Mouse (Mus musculus) neural tube, embryonic 12.5 days (tissue): ENCODE results near the gene Rcsd1. TPM values are rescaled to one million over a fixed set of nuclear protein-coding genes. Genes with fewer than 3 reads are reported as not detected.

Experiments
- ATAC-seq: fragments of 200-750 bp; cut with Nextera tagmentation; 2 replicates; pipeline ENCODE4 v1.8.0; 2017; ENCODE audit warnings: low read depth, mild to moderate bottlenecking, moderate TSS enrichment, moderate library complexity; ENCODE audit not compliant: low FRiP score
- H3K27ac ChIP-seq: fragments of 300-500 bp; sonication (generic); 2 replicates; pipeline ENCODE4 v1.5.1; 2016
- H3K27me3 ChIP-seq: fragments of 300-500 bp; sonication (generic); replicated peaks from 2 replicates; pipeline ENCODE4 v1.6.1; 2016; ENCODE audit warnings: mild to moderate bottlenecking
- H3K36me3 ChIP-seq: fragments of 300-500 bp; sonication (generic); 2 replicates; pipeline ENCODE4 v1.6.1; 2016; ENCODE audit warnings: mild to moderate bottlenecking
- H3K4me1 ChIP-seq: fragments of 300-500 bp; sonication (generic); 2 replicates; pipeline ENCODE4 v1.6.1; 2016
- H3K4me2 ChIP-seq: fragments of 300-500 bp; sonication (generic); replicated peaks from 2 replicates; pipeline ENCODE4 v1.6.1; 2016; ENCODE audit warnings: mild to moderate bottlenecking
- H3K4me3 ChIP-seq: fragments of 300-500 bp; sonication (generic); 2 replicates; pipeline ENCODE4 v1.5.1; 2016
- H3K9ac ChIP-seq: fragments of 300-500 bp; sonication (generic); 2 replicates; pipeline ENCODE4 v1.6.1; 2016; ENCODE audit warnings: mild to moderate bottlenecking
- H3K9me3 ChIP-seq: fragments of 300-500 bp; sonication (generic); 2 replicates; pipeline ENCODE4 v1.6.1; 2016; ENCODE audit warnings: mild to moderate bottlenecking
- WGBS: fragments of 180-500 bp; shearing (Covaris S2); methylation state at CpG from one replicate; pipeline ENCODE4 v1.1.7; 2016; 5-methylcytosine and 5-hydroxymethylcytosine counted together
- polyA plus RNA-seq: library from polyadenylated mRNA; unstranded; fragments of >200 nt; fragmentation: Nextera tagmentation; extraction: Ambion mirVana; gene quantifications from 2 replicates; pipeline ENCODE4 v1.2.1, GENCODE M21; 2016

The Rcsd1 gene
- 13.8 and 15.2 TPM in 2 replicates for polyA plus RNA-seq

- no peaks in the 10 kb centered on the region for H3K9me3 ChIP-seq
- peaks cover 38% of the 10 kb centered on the region for H3K27me3 ChIP-seq
- no peak within 1 kb of the TSS for H3K27ac ChIP-seq
- H3K9ac ChIP-seq = no peak within 1 kb of the TSS
- no peak for ATAC-seq
- H3K4me1 ChIP-seq = peaks cover 15% of the 10 kb centered on the region
- H3K4me3 ChIP-seq = no peak within 1 kb of the TSS
- peak within 1 kb of the TSS; percentile 100 for H3K4me2 ChIP-seq
- H3K36me3 ChIP-seq = no peaks in the 10 kb centered on the region
- 62% methylated on average over 5 of the region's 5 CpGs for WGBS
These were observed at the start of gene Rcsd1 for GRCm38 (mm10) chr1:165709629-165710256. Gene Rcsd1, minus strand, starts transcription at chr1:165709757.

- Histone ChIP-seq H3K36me3 (no peaks in the 10 kb centered on the region), H3K4me3 (no peak overlapping the region), H3K4me2 (no peak overlapping the region), H3K27me3 (no peaks in the 10 kb centered on the region), H3K4me1 (no peaks in the 10 kb centered on the region), H3K9ac (no peak overlapping the region), H3K27ac (no peak overlapping the region), H3K9me3 (no peaks in the 10 kb centered on the region)
- WGBS = 64% methylated on average over 4 of the region's 4 CpGs
- ATAC-seq = no peak
These were observed 45.6 kb upstream of the Rcsd1 start for GRCm38 (mm10) chr1:165755194-165755593.

GRCm38 (mm10) chr1:165754205-165754604 lies 44.6 kb upstream of the Rcsd1 start:
- Histone ChIP-seq H3K9me3 (no peaks in the 10 kb centered on the region), H3K4me1 (no peaks in the 10 kb centered on the region), H3K27me3 (no peaks in the 10 kb centered on the region), H3K4me2 (no peak overlapping the region), H3K4me3 (no peak overlapping the region), H3K9ac (no peak overlapping the region), H3K27ac (no peak overlapping the region), H3K36me3 (no peaks in the 10 kb centered on the region)
- 85% methylated on average over 6 of the region's 6 CpGs for WGBS
- ATAC-seq = no peak

GRCm38 (mm10) chr1:165751838-165752237 lies 42.3 kb upstream of the Rcsd1 start:
- H3K4me2 ChIP-seq = no peak overlapping the region
- no peak overlapping the region for H3K9ac ChIP-seq
- H3K4me1 ChIP-seq = no peaks in the 10 kb centered on the region
- 80% methylated on average over 5 of the region's 5 CpGs for WGBS
- H3K36me3 ChIP-seq = no peaks in the 10 kb centered on the region
- no peak overlapping the region for H3K4me3 ChIP-seq
- no peak for ATAC-seq
- H3K27ac ChIP-seq = no peak overlapping the region
- no peaks in the 10 kb centered on the region for H3K27me3 ChIP-seq
- H3K9me3 ChIP-seq = no peaks in the 10 kb centered on the region

GRCm38 (mm10) chr1:165751142-165751541 lies 41.6 kb upstream of the Rcsd1 start:
- Histone ChIP-seq H3K4me1 (no peaks in the 10 kb centered on the region), H3K27ac (no peak overlapping the region), H3K36me3 (no peaks in the 10 kb centered on the region), H3K4me3 (no peak overlapping the region), H3K4me2 (no peak overlapping the region), H3K9ac (no peak overlapping the region), H3K9me3 (no peaks in the 10 kb centered on the region), H3K27me3 (no peaks in the 10 kb centered on the region)
- ATAC-seq = no peak

GRCm38 (mm10) chr1:165748053-165748452 lies 38.5 kb upstream of the Rcsd1 start:
- 39% methylated on average over 11 of the region's 11 CpGs for WGBS
- no peak overlapping the region for H3K27ac ChIP-seq
- no peak overlapping the region for H3K4me2 ChIP-seq
- H3K36me3 ChIP-seq = no peaks in the 10 kb centered on the region
- no peaks in the 10 kb centered on the region for H3K4me1 ChIP-seq
- no peaks in the 10 kb centered on the region for H3K27me3 ChIP-seq
- no peak overlapping the region for H3K4me3 ChIP-seq
- ATAC-seq = 0 out of 2 replicates have a peak, but pooled peaks have one; percentile 33
- H3K9me3 ChIP-seq = no peaks in the 10 kb centered on the region
- no peak overlapping the region for H3K9ac ChIP-seq

- Histone ChIP-seq H3K9ac (no peak overlapping the region), H3K27me3 (no peaks in the 10 kb centered on the region), H3K9me3 (no peaks in the 10 kb centered on the region), H3K4me2 (no peak overlapping the region), H3K36me3 (no peaks in the 10 kb centered on the region), H3K4me3 (no peak overlapping the region), H3K4me1 (no peaks in the 10 kb centered on the region), H3K27ac (no peak overlapping the region)
- no peak for ATAC-seq
- 86% methylated on average over 8 of the region's 8 CpGs for WGBS
These were observed 32.4 kb upstream of the Rcsd1 start for GRCm38 (mm10) chr1:165741989-165742388.

- Histone ChIP-seq H3K4me1 (no peaks in the 10 kb centered on the region), H3K27ac (no peak overlapping the region), H3K4me2 (no peak overlapping the region), H3K9ac (no peak overlapping the region), H3K27me3 (no peaks in the 10 kb centered on the region), H3K36me3 (no peaks in the 10 kb centered on the region), H3K4me3 (no peak overlapping the region), H3K9me3 (no peaks in the 10 kb centered on the region)
- no peak for ATAC-seq
- WGBS = 72% methylated on average over 1 of the region's 1 CpGs
These were observed 29.4 kb upstream of the Rcsd1 start for GRCm38 (mm10) chr1:165738985-165739384.

GRCm38 (mm10) chr1:165737867-165738266 lies 28.3 kb upstream of the Rcsd1 start:
- no peak overlapping the region for H3K4me3 ChIP-seq
- H3K27me3 ChIP-seq = no peaks in the 10 kb centered on the region
- H3K4me2 ChIP-seq = no peak overlapping the region
- H3K36me3 ChIP-seq = no peaks in the 10 kb centered on the region
- no peak overlapping the region for H3K9ac ChIP-seq
- H3K27ac ChIP-seq = no peak overlapping the region
- H3K9me3 ChIP-seq = no peaks in the 10 kb centered on the region
- H3K4me1 ChIP-seq = no peaks in the 10 kb centered on the region
- WGBS = 72% methylated on average over 3 of the region's 3 CpGs
- no peak for ATAC-seq

GRCm38 (mm10) chr1:165737451-165737850 lies 27.9 kb upstream of the Rcsd1 start:
- ATAC-seq = no peak
- H3K9ac ChIP-seq = no peak overlapping the region
- H3K27me3 ChIP-seq = no peaks in the 10 kb centered on the region
- H3K4me3 ChIP-seq = no peak overlapping the region
- 36% methylated on average over 5 of the region's 5 CpGs for WGBS
- H3K9me3 ChIP-seq = no peaks in the 10 kb centered on the region
- H3K4me1 ChIP-seq = no peaks in the 10 kb centered on the region
- no peak overlapping the region for H3K4me2 ChIP-seq
- no peaks in the 10 kb centered on the region for H3K36me3 ChIP-seq
- H3K27ac ChIP-seq = no peak overlapping the region

GRCm38 (mm10) chr1:165735826-165736818 lies 26.6 kb upstream of the Rcsd1 start:
- Histone ChIP-seq H3K9me3 (no peaks in the 10 kb centered on the region), H3K36me3 (no peaks in the 10 kb centered on the region), H3K4me2 (0 out of 2 replicates have a peak overlapping the region, but pooled peaks have one; percentile 27), H3K4me1 (no peaks in the 10 kb centered on the region), H3K27ac (no peak overlapping the region), H3K27me3 (no peaks in the 10 kb centered on the region), H3K4me3 (no peak overlapping the region), H3K9ac (no peak overlapping the region)
- WGBS = 38% methylated on average over 20 of the region's 20 CpGs
- ATAC-seq = peak; percentile 61; the same call in 1 of the 2 replicates

- Histone ChIP-seq H3K27ac (no peak overlapping the region), H3K4me1 (no peaks in the 10 kb centered on the region), H3K4me2 (no peak overlapping the region), H3K36me3 (no peaks in the 10 kb centered on the region), H3K27me3 (no peaks in the 10 kb centered on the region), H3K9me3 (no peaks in the 10 kb centered on the region), H3K9ac (no peak overlapping the region), H3K4me3 (no peak overlapping the region)
- WGBS = 86% methylated on average over 2 of the region's 2 CpGs
- ATAC-seq = no peak
These were observed 25.3 kb upstream of the Rcsd1 start for GRCm38 (mm10) chr1:165734840-165735239.
